Mouse (Mus musculus) erythroblast, adult 5-6 weeks (primary cell): ENCODE results near the gene Zfp276. TPM values are rescaled to one million over a fixed set of nuclear protein-coding genes. Genes with fewer than 3 reads are reported as not detected.
"Not testable (repeated sequence)": the region's sequence is repeated elsewhere in the genome, so short reads cannot be mapped to it uniquely, and the experiment has no call there.

Experiments used
- ATAC-seq: replicated peaks from 2 replicates; pipeline ENCODE4 v1.8.0; 2016; ENCODE audit warnings: moderate number of reproducible peaks, mild to moderate bottlenecking, moderate TSS enrichment, inconsistent platforms; ENCODE audit not compliant: poor library complexity, low FRiP score, severe bottlenecking
- total RNA-seq, 2 experiments: library from RNA; stranded (forward) in 1 of 2; stranded (reverse) in 1 of 2; fragments of 150-400 nt in 1 of 2; fragments of 200-764, 138-1000 nt in 1 of 2; gene quantifications; 2 replicates each; pipeline versions ENCODE4 v1.2.3 to v1.2.4; 2015 to 2017; ENCODE audit warnings: low replicate concordance in 2 of 2

Gene Zfp276
- total RNA-seq (2015; ENCODE audit: low replicate concordance) (6.0 and 8.8 TPM in 2 replicates), total RNA-seq (2017; ENCODE audit: low replicate concordance) (9.3 and 12.4 TPM in 2 replicates)

- ATAC-seq, result peak; percentile 88
Measured at GRCm38 (mm10) chr8:123254099-123254885, at the start of gene Zfp276, which contains the start of gene Vps9d1. TSS of gene Zfp276 (plus strand) at chr8:123254195. TSS of gene Vps9d1 (minus strand) at chr8:123254348.

- ATAC-seq, result no peak
Measured at GRCm38 (mm10) chr8:123211876-123212275, 42.1 kb upstream of the Zfp276 start.

GRCm38 (mm10) chr8:123212321-123213117, 41.5 kb upstream of the Zfp276 start, which contains the start of the genes Chmp1a and Spata33:
TSS of gene Chmp1a (minus strand) at chr8:123212763.
TSS of gene Spata33 (plus strand) at chr8:123212832.
- peak; percentile 85 for ATAC-seq

- peak; percentile 21 for ATAC-seq
Measured at GRCm38 (mm10) chr8:123213118-123213772, 40.8 kb upstream of the Zfp276 start.

- no peak for ATAC-seq
Measured at GRCm38 (mm10) chr8:123215430-123215829, 38.6 kb upstream of the Zfp276 start.

GRCm38 (mm10) chr8:123220917-123221316, 33.1 kb upstream of the Zfp276 start:
- ATAC-seq, result no peak

GRCm38 (mm10) chr8:123224278-123225266, 29.4 kb upstream of the Zfp276 start, which contains the start of gene Cdk10:
TSS of gene Cdk10 (plus strand) at chr8:123224842.
- ATAC-seq, result peak; percentile 98

GRCm38 (mm10) chr8:123228416-123228815, 25.6 kb upstream of the Zfp276 start:
- no peak for ATAC-seq

GRCm38 (mm10) chr8:123230326-123230725, 23.7 kb upstream of the Zfp276 start:
- not testable (repeated sequence) for ATAC-seq

GRCm38 (mm10) chr8:123231742-123232141, 22.3 kb upstream of the Zfp276 start:
- ATAC-seq, result no peak

GRCm38 (mm10) chr8:123232553-123232952, 21.4 kb upstream of the Zfp276 start:
- no peak for ATAC-seq

- ATAC-seq, result no peak
Measured at GRCm38 (mm10) chr8:123233300-123233699, 20.7 kb upstream of the Zfp276 start.

- ATAC-seq, result no peak
Measured at GRCm38 (mm10) chr8:123233760-123234159, 20.2 kb upstream of the Zfp276 start.

GRCm38 (mm10) chr8:123234918-123235519, 19.0 kb upstream of the Zfp276 start:
- ATAC-seq, result no peak

- ATAC-seq, result peak; percentile 86
Measured at GRCm38 (mm10) chr8:123235520-123236497, 18.2 kb upstream of the Zfp276 start, which contains the start of gene Spata2l. TSS of gene Spata2l (minus strand) at chr8:123236233.

- no peak for ATAC-seq
Measured at GRCm38 (mm10) chr8:123239398-123239797, 14.6 kb upstream of the Zfp276 start.
